Mouse (Mus musculus): Measurements from ENCODE around the gene Asb6.

DNA sequence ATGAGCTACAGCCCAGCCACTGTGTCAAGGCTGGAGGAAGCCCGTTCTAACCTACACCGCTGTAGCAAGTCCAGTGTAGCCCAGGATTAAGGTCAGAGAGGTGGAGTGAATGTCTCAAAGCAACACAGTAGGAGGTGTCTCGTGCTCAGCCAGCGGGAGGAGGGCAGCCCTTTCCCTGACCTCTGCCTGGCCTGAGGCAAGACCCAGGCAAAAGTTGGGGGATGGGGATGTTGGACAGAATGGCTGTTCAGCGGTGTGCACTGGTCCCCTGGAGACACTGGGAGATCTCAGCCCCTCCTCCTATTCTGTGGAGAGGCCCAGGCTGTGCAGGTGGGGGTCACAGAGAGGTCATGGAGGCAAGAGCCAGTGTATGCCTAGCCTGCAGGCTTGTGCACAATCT, 50.9 kb downstream of the Asb6 start:
- TF ChIP-seq CTCF (IDR thresholded peaks at IDR 0.05; ENCODE audit: extremely low read depth, insufficient read length, insufficient replicate concordance, low read depth, low read length) (no peak), POLR2A (IDR thresholded peaks at IDR 0.05; ENCODE audit: low read depth, low read length) (no peak)

Measured in small intestine, adult 2 months (tissue).